Mouse (Mus musculus) myocyte (in vitro differentiated cells): ENCODE results near the gene Zfp385c.

ENCODE experiments used
- CEBPB ChIP-seq: IDR thresholded peaks from 2 replicates; pipeline ENCODE4 v1.6.1; 2011; ENCODE audit warnings: mild to moderate bottlenecking, moderate library complexity; ENCODE audit not compliant: poor library complexity, insufficient read depth, severe bottlenecking
- MAX ChIP-seq: IDR thresholded peaks from one replicate; pipeline ENCODE4 v1.6.1; 2011; ENCODE audit warnings: low read depth, mild to moderate bottlenecking, control low read depth
- POLR2A ChIP-seq: IDR thresholded peaks from one replicate; pipeline ENCODE4 v1.6.1; 2011; ENCODE audit warnings: low read depth, mild to moderate bottlenecking, control low read depth, moderate library complexity; ENCODE audit not compliant: insufficient read length
- POLR2AphosphoS2 ChIP-seq: IDR thresholded peaks from one replicate; pipeline ENCODE4 v1.6.1; 2011; ENCODE audit warnings: low read depth, control low read depth; ENCODE audit not compliant: insufficient read length
- REST ChIP-seq: IDR thresholded peaks from one replicate; pipeline ENCODE4 v1.6.1; 2011; ENCODE audit warnings: mild to moderate bottlenecking, control low read depth, moderate library complexity; ENCODE audit not compliant: insufficient read depth, insufficient read length
- TCF12 ChIP-seq: IDR thresholded peaks from one replicate; pipeline ENCODE4 v1.6.1; 2011; ENCODE audit warnings: mild to moderate bottlenecking, control low read depth; ENCODE audit not compliant: poor library complexity, insufficient read depth, severe bottlenecking

GRCm38 (mm10) chr11:100718866-100719265, 26.6 kb upstream of the Zfp385c start:
- TF ChIP-seq POLR2A = no peak
- no peak for TF ChIP-seq MAX
- no peak for TF ChIP-seq POLR2AphosphoS2
- TF ChIP-seq REST = no peak
- no peak for TF ChIP-seq TCF12
- no peak for TF ChIP-seq CEBPB
